Mouse (Mus musculus) midbrain, embryonic 12.5 days (tissue): ENCODE results near the gene Syn3. TPM values are rescaled to one million over a fixed set of nuclear protein-coding genes. Genes with fewer than 3 reads are reported as not detected.

Experiments
- ATAC-seq: fragments of 200-750 bp; cut with Nextera tagmentation; 2 replicates; pipeline ENCODE4 v1.8.0; 2017; ENCODE audit warnings: low read depth, moderate TSS enrichment, moderate library complexity; ENCODE audit not compliant: low FRiP score
- H3K27ac ChIP-seq: fragments of 300-500 bp; sonication (generic); replicated peaks from 2 replicates; pipeline ENCODE4 v1.5.1; 2016; ENCODE audit warnings: mild to moderate bottlenecking
- H3K27me3 ChIP-seq: fragments of 300-500 bp; sonication (generic); 2 replicates; pipeline ENCODE4 v1.6.1; 2016; ENCODE audit warnings: mild to moderate bottlenecking
- H3K36me3 ChIP-seq: fragments of 300-500 bp; sonication (generic); 2 replicates; pipeline ENCODE4 v1.6.1; 2016
- H3K4me1 ChIP-seq: fragments of 300-500 bp; sonication (generic); 2 replicates; pipeline ENCODE4 v1.6.1; 2016
- H3K4me2 ChIP-seq: fragments of 300-500 bp; sonication (generic); replicated peaks from 2 replicates; pipeline ENCODE4 v1.6.1; 2016; ENCODE audit warnings: mild to moderate bottlenecking, moderate library complexity
- H3K4me3 ChIP-seq: fragments of 300-500 bp; sonication (generic); 2 replicates; pipeline ENCODE4 v1.5.1; 2016; ENCODE audit warnings: mild to moderate bottlenecking
- H3K9ac ChIP-seq: fragments of 300-500 bp; sonication (generic); replicated peaks from 2 replicates; pipeline ENCODE4 v1.6.1; 2016; ENCODE audit warnings: mild to moderate bottlenecking, moderate library complexity
- H3K9me3 ChIP-seq: fragments of 300-500 bp; sonication (generic); 2 replicates; pipeline ENCODE4 v1.6.1; 2016; ENCODE audit warnings: mild to moderate bottlenecking
- WGBS: fragments of 180-500 bp; shearing (Covaris S2); methylation state at CpG from one replicate; pipeline ENCODE4 v1.1.7; 2016; 5-methylcytosine and 5-hydroxymethylcytosine counted together
- polyA plus RNA-seq: library from polyadenylated mRNA; unstranded; fragments of >200 nt; fragmentation: Nextera tagmentation; extraction: Ambion mirVana; gene quantifications from 2 replicates; pipeline ENCODE4 v1.2.1, GENCODE M21; 2016

Syn3 gene
- polyA plus RNA-seq, 1 experiment from 2014 or later = 7.3 TPM

DNA sequence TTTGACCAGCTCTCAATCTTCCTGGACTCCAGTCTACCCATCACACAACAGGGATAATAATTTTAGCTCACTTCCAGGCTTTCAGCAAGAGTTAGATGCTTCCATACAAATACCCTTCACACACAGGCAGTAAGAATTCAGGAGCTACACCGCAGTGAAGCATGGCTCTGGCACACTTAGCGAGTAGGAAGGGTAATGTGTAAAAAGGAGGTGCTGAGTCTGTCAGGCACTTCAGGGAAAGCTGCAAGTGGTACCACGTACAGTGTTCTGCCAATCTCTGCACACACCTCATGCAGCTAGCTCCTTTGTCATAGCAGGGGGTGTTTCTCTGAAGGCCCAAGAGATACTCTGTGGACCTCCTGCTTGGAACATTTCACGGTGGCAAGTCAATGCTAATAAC lies 12.7 kb downstream of the Syn3 start:
- Histone ChIP-seq H3K4me3 (no peak overlapping the region), H3K4me1 (peaks cover 9% of the 10 kb centered on the region), H3K4me2 (no peak overlapping the region), H3K36me3 (no peaks in the 10 kb centered on the region), H3K9ac (no peak overlapping the region), H3K27me3 (no peaks in the 10 kb centered on the region), H3K27ac (no peak overlapping the region), H3K9me3 (no peaks in the 10 kb centered on the region)
- ATAC-seq = no peak
- 59% methylated on average over 4 of the region's 4 CpGs for WGBS

GRCm38 (mm10) chr10:86483968-86484367 lies 14.7 kb downstream of the Syn3 start:
- Histone ChIP-seq H3K9me3 (no peaks in the 10 kb centered on the region), H3K4me3 (no peak overlapping the region), H3K4me1 (no peaks in the 10 kb centered on the region), H3K36me3 (no peaks in the 10 kb centered on the region), H3K27me3 (no peaks in the 10 kb centered on the region), H3K9ac (no peak overlapping the region), H3K27ac (no peak overlapping the region), H3K4me2 (no peak overlapping the region)
- 8% methylated on average over 3 of the region's 3 CpGs for WGBS
- ATAC-seq = no peak

DNA sequence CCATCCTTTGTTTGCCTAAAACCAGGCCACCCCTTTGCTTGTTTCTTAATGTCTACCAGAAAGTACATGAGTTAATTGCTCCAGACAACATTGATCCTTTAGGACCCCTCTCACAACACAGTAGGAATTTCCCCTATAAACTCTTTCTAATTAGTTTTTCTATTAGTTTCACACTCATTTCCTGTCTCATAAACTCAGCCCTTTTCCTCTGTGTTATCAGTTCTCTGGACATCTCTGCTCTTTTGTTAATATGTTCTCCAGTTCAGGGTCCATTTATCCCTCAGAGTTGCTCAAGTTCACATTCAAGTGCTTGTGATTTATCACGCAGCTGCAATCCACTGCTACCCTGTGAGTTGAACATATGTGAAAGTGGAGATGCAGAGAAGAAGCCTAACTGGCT lies 16.2 kb downstream of the Syn3 start:
- no peak overlapping the region for H3K9ac ChIP-seq
- no peak overlapping the region for H3K27ac ChIP-seq
- no peak overlapping the region for H3K4me2 ChIP-seq
- ATAC-seq = no peak
- no peaks in the 10 kb centered on the region for H3K36me3 ChIP-seq
- no peaks in the 10 kb centered on the region; the same call in 1 of the 2 replicates for H3K27me3 ChIP-seq
- no peak overlapping the region for H3K4me3 ChIP-seq
- 75% methylated on average over 1 of the region's 1 CpGs for WGBS
- H3K9me3 ChIP-seq = no peaks in the 10 kb centered on the region
- H3K4me1 ChIP-seq = no peaks in the 10 kb centered on the region

DNA sequence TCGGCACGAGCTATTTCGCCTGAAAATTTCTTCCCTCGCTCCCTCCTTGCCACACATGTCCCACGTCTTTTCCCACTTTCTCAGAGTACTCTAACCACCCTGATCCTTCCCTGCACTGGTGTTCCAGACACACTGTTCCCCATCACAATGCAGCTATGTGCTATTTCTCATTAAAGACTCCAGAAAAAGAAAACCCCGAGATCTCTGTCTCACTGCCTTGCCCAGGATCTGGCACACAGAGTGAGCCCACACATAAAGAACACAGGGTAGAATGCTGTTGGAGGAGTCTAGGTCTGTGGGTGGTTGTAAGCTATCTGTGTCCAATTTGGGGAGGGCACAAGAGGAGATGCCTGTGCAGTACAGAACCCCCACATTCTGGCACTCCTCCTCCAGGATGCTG lies 18.0 kb downstream of the Syn3 start:
- Histone ChIP-seq H3K9ac (no peak overlapping the region), H3K4me3 (no peak overlapping the region), H3K27ac (no peak overlapping the region), H3K9me3 (no peaks in the 10 kb centered on the region), H3K4me1 (no peaks in the 10 kb centered on the region), H3K4me2 (no peak overlapping the region), H3K27me3 (no peaks in the 10 kb centered on the region; the same call in 1 of the 2 replicates), H3K36me3 (no peaks in the 10 kb centered on the region)
- 89% methylated on average over 6 of the region's 6 CpGs for WGBS
- no peak for ATAC-seq

- no peak overlapping the region for H3K4me3 ChIP-seq
- H3K36me3 ChIP-seq = no peaks in the 10 kb centered on the region
- H3K4me1 ChIP-seq = no peaks in the 10 kb centered on the region
- 65% methylated on average over 4 of the region's 4 CpGs for WGBS
- H3K27me3 ChIP-seq = no peaks in the 10 kb centered on the region; the same call in 1 of the 2 replicates
- H3K9ac ChIP-seq = no peak overlapping the region
- H3K4me2 ChIP-seq = no peak overlapping the region
- H3K9me3 ChIP-seq = no peaks in the 10 kb centered on the region
- ATAC-seq = no peak
- H3K27ac ChIP-seq = no peak overlapping the region
Observed at GRCm38 (mm10) chr10:86479718-86480121, 19.0 kb downstream of the Syn3 start.

- Histone ChIP-seq H3K36me3 (no peaks in the 10 kb centered on the region), H3K27ac (no peak overlapping the region), H3K4me1 (no peaks in the 10 kb centered on the region), H3K9ac (no peak overlapping the region), H3K4me2 (no peak overlapping the region), H3K4me3 (no peak overlapping the region), H3K9me3 (no peaks in the 10 kb centered on the region), H3K27me3 (no peaks in the 10 kb centered on the region; the same call in 1 of the 2 replicates)
- ATAC-seq = no peak
- WGBS = 67% methylated on average over 7 of the region's 7 CpGs
Observed at GRCm38 (mm10) chr10:86476720-86477119, 22.0 kb downstream of the Syn3 start.

DNA sequence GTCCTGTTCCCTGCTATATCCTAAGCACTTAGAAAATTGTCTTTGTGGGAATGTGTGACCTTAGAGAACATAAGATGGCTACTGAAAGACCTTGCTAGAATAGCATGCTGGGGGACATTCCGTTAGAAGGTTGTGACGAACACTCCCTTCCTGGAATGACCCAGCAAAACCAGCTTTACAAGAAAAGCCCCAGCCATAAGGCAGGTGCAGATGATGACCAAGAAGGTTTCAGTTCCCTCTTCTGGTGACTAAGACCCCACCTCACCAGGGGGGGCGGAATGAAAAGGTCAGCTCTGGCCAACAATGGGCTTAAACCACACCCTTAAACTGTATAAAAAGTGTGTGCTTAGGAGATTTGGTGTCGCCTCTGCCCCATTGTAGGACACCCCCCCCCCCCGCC lies 23.4 kb downstream of the Syn3 start:
- H3K4me1 ChIP-seq = no peaks in the 10 kb centered on the region
- H3K9ac ChIP-seq = no peak overlapping the region
- H3K27me3 ChIP-seq = no peaks in the 10 kb centered on the region; the same call in 1 of the 2 replicates
- ATAC-seq = no peak
- H3K9me3 ChIP-seq = no peaks in the 10 kb centered on the region
- WGBS = 84% methylated on average over 5 of the region's 5 CpGs
- H3K4me3 ChIP-seq = no peak overlapping the region
- no peaks in the 10 kb centered on the region for H3K36me3 ChIP-seq
- no peak overlapping the region for H3K27ac ChIP-seq
- no peak overlapping the region for H3K4me2 ChIP-seq

DNA sequence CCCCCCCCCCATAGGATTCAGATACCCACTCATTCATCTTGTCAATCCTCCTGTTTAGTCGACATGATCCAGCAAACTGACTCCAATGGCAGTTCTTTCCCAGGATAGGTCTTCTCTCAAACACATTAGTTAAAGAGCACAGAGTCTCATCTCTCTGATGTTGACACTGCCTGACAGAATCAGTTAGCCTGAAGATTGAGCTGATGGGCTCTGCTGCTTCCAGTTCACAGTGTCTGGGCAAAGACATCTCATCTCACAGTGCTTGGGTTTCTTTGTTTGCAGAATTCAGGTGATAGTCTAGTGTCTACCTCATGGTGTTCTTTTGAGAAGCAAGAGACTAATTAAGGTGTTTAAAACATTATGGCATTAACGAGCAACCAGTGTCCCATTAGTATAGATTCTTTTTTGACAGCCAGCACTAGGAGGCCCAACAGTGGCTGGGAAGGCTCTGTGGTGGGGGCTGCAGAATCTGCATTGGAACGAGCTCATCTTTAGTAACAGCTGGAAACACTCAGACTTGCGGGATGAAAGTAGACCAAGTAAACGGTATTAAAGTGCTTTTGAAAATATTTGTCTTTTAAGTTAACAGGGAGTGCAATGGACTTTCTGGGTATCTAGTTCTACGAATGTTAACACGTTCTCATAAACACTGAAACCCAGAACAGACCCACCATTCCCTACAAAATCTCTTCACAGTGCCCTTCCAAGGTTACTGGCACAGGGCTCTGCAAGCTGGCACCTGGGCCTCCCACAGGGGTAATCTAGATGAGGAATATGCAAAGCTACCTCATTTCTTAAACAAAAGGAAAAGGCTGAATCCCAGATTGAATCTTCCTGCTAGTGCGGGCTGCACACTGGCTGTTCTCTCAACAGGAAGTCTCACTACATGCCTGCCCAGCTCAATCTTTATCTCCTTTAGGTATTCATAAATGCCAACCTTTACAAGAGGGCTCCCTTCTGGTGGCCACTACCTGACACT lies 24.2 kb downstream of the Syn3 start:
- no peak overlapping the region for H3K27ac ChIP-seq
- no peaks in the 10 kb centered on the region; the same call in 1 of the 2 replicates for H3K27me3 ChIP-seq
- WGBS = 78% methylated on average over 8 of the region's 8 CpGs
- H3K4me3 ChIP-seq = no peak overlapping the region
- no peaks in the 10 kb centered on the region for H3K36me3 ChIP-seq
- H3K4me2 ChIP-seq = no peak overlapping the region
- H3K9ac ChIP-seq = no peak overlapping the region
- no peak for ATAC-seq
- no peaks in the 10 kb centered on the region for H3K9me3 ChIP-seq
- no peaks in the 10 kb centered on the region for H3K4me1 ChIP-seq

- H3K4me2 ChIP-seq = no peak overlapping the region
- ATAC-seq = no peak
- no peak overlapping the region for H3K9ac ChIP-seq
- no peaks in the 10 kb centered on the region; the same call in 1 of the 2 replicates for H3K27me3 ChIP-seq
- H3K27ac ChIP-seq = no peak overlapping the region
- H3K4me1 ChIP-seq = no peaks in the 10 kb centered on the region
- 40% methylated on average over 3 of the region's 3 CpGs for WGBS
- no peaks in the 10 kb centered on the region for H3K36me3 ChIP-seq
- H3K4me3 ChIP-seq = no peak overlapping the region
- H3K9me3 ChIP-seq = no peaks in the 10 kb centered on the region
Observed at GRCm38 (mm10) chr10:86473637-86474154, 25.0 kb downstream of the Syn3 start.

DNA sequence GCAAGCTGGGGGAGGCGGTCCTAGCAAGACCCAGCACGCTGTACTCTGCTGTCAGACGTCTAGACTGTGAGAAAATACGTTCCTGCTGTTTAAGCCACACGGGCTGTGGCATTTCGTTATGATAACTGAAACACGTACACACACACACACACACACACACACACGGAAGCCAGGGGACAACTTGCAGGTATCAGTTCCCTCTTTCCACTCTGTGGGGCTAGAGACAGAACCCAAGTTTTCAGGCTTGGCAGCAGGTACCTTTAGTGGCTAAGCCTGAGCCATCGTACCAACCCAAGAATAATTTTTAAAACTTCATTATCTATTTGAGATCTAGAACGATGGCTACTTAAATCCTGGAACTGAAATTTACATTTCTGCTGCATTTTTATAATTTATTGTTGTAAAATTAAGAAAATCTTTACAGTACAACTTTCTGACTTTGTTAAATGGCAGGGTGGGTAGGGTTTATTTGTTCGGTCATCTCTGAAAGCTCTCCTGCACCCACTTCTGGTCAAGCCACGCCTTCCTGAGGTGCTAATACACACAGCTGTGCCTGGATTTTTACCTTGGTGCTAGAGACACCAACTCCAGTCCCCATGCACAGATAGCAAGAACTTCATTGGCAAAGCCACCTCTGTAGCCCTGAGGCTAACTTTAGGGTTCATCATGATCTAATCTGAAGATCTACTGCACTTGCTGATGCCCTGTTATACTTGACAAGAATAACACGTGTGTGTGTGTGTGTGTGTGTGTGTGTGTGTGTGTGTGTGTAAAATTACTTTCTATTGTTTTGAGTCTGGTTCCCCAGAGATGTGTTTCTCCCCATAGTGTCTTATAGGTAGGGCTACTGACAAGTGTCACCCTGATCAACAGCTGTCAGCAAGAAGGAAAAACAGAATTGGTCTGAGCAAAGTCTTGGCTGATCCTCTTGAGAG lies 29.8 kb downstream of the Syn3 start:
- Histone ChIP-seq H3K9ac (no peak overlapping the region), H3K36me3 (no peaks in the 10 kb centered on the region), H3K27me3 (no peaks in the 10 kb centered on the region), H3K4me1 (no peaks in the 10 kb centered on the region), H3K9me3 (no peaks in the 10 kb centered on the region), H3K4me2 (no peak overlapping the region), H3K4me3 (no peak overlapping the region), H3K27ac (no peak overlapping the region)
- 88% methylated on average over 13 of the region's 13 CpGs for WGBS
- no peak for ATAC-seq

GRCm38 (mm10) chr10:86463538-86464199 lies 35.0 kb downstream of the Syn3 start:
- Histone ChIP-seq H3K4me1 (peaks cover 10% of the 10 kb centered on the region; the same call in 1 of the 2 replicates), H3K27me3 (no peaks in the 10 kb centered on the region), H3K36me3 (no peaks in the 10 kb centered on the region), H3K27ac (no peak overlapping the region), H3K9ac (no peak overlapping the region; the same call in 1 of the 2 replicates), H3K4me2 (no peak overlapping the region), H3K4me3 (no peak overlapping the region), H3K9me3 (no peaks in the 10 kb centered on the region)
- WGBS = 25% methylated on average over 5 of the region's 5 CpGs
- peak; percentile 75 for ATAC-seq
